Mouse (Mus musculus): ENCODE data around the gene Ncstn.

DNA sequence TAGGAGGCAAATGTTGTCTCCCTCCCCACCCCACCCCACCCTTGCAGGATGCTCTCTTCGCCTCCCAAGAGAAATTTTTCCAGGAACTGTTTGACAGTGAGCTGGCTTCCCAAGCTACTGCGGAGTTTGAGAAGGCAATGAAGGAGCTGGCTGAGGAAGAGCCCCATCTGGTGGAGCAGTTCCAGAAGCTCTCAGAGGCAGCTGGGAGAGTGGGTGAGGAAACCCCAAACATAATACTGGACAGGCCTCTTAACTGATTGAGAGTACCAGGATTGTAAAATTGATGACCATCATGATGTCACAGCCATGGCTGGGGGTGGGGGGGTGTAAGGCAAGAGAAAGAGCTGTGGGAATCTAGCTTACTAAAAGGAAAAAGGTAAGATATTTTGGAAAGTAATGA is 46.5 kb upstream of the Ncstn start:
- TF ChIP-seq POLR2A (IDR thresholded peaks at IDR 0.05; ENCODE audit: extremely low read depth, insufficient read depth, low read length) = no peak
- TF ChIP-seq CTCF (IDR thresholded peaks at IDR 0.05; ENCODE audit: extremely low read depth, insufficient read depth, low read length) = peak; percentile 42

All from cortical plate, adult 2 months (tissue).